Mouse (Mus musculus) embryonic facial prominence, embryonic 10.5 days (tissue): ENCODE results near the gene Ccdc148. TPM values are rescaled to one million over a fixed set of nuclear protein-coding genes. Genes with fewer than 3 reads are reported as not detected.

Experiments used
- DNase-seq: peaks from one replicate; pipeline ENCODE4 v3.0.0-alpha.2; 2017; ENCODE audit warnings: low spot score
- H3K27ac ChIP-seq: fragments of 300-500 bp; sonication (generic); replicated peaks from 2 replicates; pipeline ENCODE4 v1.5.1; 2016; ENCODE audit warnings: mild to moderate bottlenecking
- H3K27me3 ChIP-seq: fragments of 300-500 bp; sonication (generic); replicated peaks from 2 replicates; pipeline ENCODE4 v1.6.1; 2016; ENCODE audit warnings: low read depth, mild to moderate bottlenecking; ENCODE audit not compliant: poor library complexity, severe bottlenecking
- H3K36me3 ChIP-seq: fragments of 300-500 bp; sonication (generic); replicated peaks from 2 replicates; pipeline ENCODE4 v1.6.1; 2016; ENCODE audit warnings: mild to moderate bottlenecking, moderate library complexity
- H3K4me1 ChIP-seq: fragments of 300-500 bp; sonication (generic); 2 replicates; pipeline ENCODE4 v1.6.1; 2016
- H3K4me3 ChIP-seq: fragments of 300-500 bp; sonication (generic); 2 replicates; pipeline ENCODE4 v1.5.1; 2016; ENCODE audit warnings: mild to moderate bottlenecking, moderate library complexity
- H3K9me3 ChIP-seq: fragments of 300-500 bp; sonication (generic); 2 replicates; pipeline ENCODE4 v1.6.1; 2016; ENCODE audit warnings: mild to moderate bottlenecking
- WGBS: fragments of 180-500 bp; shearing (Covaris S2); methylation state at CpG from one replicate; pipeline ENCODE4 v1.1.7; 2016; 5-methylcytosine and 5-hydroxymethylcytosine counted together
- polyA plus RNA-seq: library from polyadenylated mRNA; unstranded; fragments of >200 nt; fragmentation: Nextera tagmentation; extraction: Ambion mirVana; gene quantifications from 2 replicates; pipeline ENCODE4 v1.2.1, GENCODE M21; 2016

Ccdc148 gene
- polyA plus RNA-seq, 1 experiment from 2014 or later: 0.87 TPM

- H3K4me3 ChIP-seq: no peak overlapping the region
- 73% methylated on average over 7 of the region's 7 CpGs for WGBS
- DNase-seq: no peak
- H3K27me3 ChIP-seq: 0 out of 2 replicates have a peak, but pooled peaks cover 2% of the 10 kb centered on the region
- H3K4me1 ChIP-seq: peaks cover 15% of the 10 kb centered on the region
- no peak overlapping the region for H3K27ac ChIP-seq
- H3K36me3 ChIP-seq: no peaks in the 10 kb centered on the region
- H3K9me3 ChIP-seq: no peaks in the 10 kb centered on the region
Measured at GRCm38 (mm10) chr2:58829981-58830742, 330.3 kb downstream of the Ccdc148 start.

GRCm38 (mm10) chr2:58828910-58829600 is 331.4 kb downstream of the Ccdc148 start:
- H3K36me3 ChIP-seq: no peaks in the 10 kb centered on the region
- no peak overlapping the region for H3K4me3 ChIP-seq
- WGBS: 63% methylated on average over 3 of the region's 3 CpGs
- H3K27ac ChIP-seq: no peak overlapping the region
- DNase-seq: no peak
- H3K27me3 ChIP-seq: 0 out of 2 replicates have a peak, but pooled peaks cover 2% of the 10 kb centered on the region
- H3K9me3 ChIP-seq: no peaks in the 10 kb centered on the region
- peaks cover 15% of the 10 kb centered on the region for H3K4me1 ChIP-seq

- Histone ChIP-seq H3K27me3 (no peaks in the 10 kb centered on the region), H3K4me1 (no peaks in the 10 kb centered on the region)
- DNase-seq: no peak
Measured at GRCm38 (mm10) chr2:58812941-58813340, 347.5 kb downstream of the Ccdc148 start.

GRCm38 (mm10) chr2:58799623-58800022 is 360.9 kb downstream of the Ccdc148 start:
- no peak overlapping the region for H3K4me3 ChIP-seq
- DNase-seq: no peak
- 90% methylated on average over 5 of the region's 5 CpGs for WGBS
- no peaks in the 10 kb centered on the region for H3K27me3 ChIP-seq
- H3K4me1 ChIP-seq: peaks cover 4% of the 10 kb centered on the region; the same call in 1 of the 2 replicates
- H3K36me3 ChIP-seq: no peaks in the 10 kb centered on the region
- no peaks in the 10 kb centered on the region for H3K9me3 ChIP-seq
- H3K27ac ChIP-seq: no peak overlapping the region

More at GRCm38 (mm10) chr2:58812941-58813340, 347.5 kb downstream of the Ccdc148 start:
- 78% methylated on average over 2 of the region's 2 CpGs for WGBS
- Histone ChIP-seq H3K4me3 (no peak overlapping the region), H3K36me3 (no peaks in the 10 kb centered on the region), H3K9me3 (no peaks in the 10 kb centered on the region), H3K27ac (no peak overlapping the region)

GRCm38 (mm10) chr2:58799126-58799525 is 361.4 kb downstream of the Ccdc148 start:
- Histone ChIP-seq H3K4me1 (peaks cover 4% of the 10 kb centered on the region; the same call in 1 of the 2 replicates), H3K9me3 (no peaks in the 10 kb centered on the region), H3K36me3 (no peaks in the 10 kb centered on the region), H3K27me3 (no peaks in the 10 kb centered on the region), H3K4me3 (no peak overlapping the region), H3K27ac (no peak overlapping the region)
- no peak for DNase-seq
- 90% methylated on average over 9 of the region's 9 CpGs for WGBS

- no peak for DNase-seq
- H3K27ac ChIP-seq: no peak overlapping the region
- WGBS: 49% methylated on average over 4 of the region's 4 CpGs
- no peak overlapping the region for H3K4me3 ChIP-seq
- H3K4me1 ChIP-seq: peaks cover 5% of the 10 kb centered on the region
- no peaks in the 10 kb centered on the region for H3K27me3 ChIP-seq
- H3K36me3 ChIP-seq: no peaks in the 10 kb centered on the region
- no peaks in the 10 kb centered on the region for H3K9me3 ChIP-seq
Measured at GRCm38 (mm10) chr2:58797506-58797905, 363.0 kb downstream of the Ccdc148 start.

- Histone ChIP-seq H3K4me1 (peaks cover 9% of the 10 kb centered on the region), H3K27ac (no peak overlapping the region), H3K9me3 (no peaks in the 10 kb centered on the region), H3K4me3 (no peak overlapping the region), H3K27me3 (no peaks in the 10 kb centered on the region), H3K36me3 (no peaks in the 10 kb centered on the region)
- 94% methylated on average over 5 of the region's 5 CpGs for WGBS
- DNase-seq: no peak
Measured at GRCm38 (mm10) chr2:58795432-58795831, 365.1 kb downstream of the Ccdc148 start.

- H3K27ac ChIP-seq: no peak overlapping the region
- H3K36me3 ChIP-seq: no peaks in the 10 kb centered on the region
- no peaks in the 10 kb centered on the region for H3K9me3 ChIP-seq
- DNase-seq: no peak
- H3K4me3 ChIP-seq: no peak overlapping the region
- WGBS: 85% methylated on average over 15 of the region's 15 CpGs
- H3K4me1 ChIP-seq: peaks cover 9% of the 10 kb centered on the region
- no peaks in the 10 kb centered on the region for H3K27me3 ChIP-seq
Measured at GRCm38 (mm10) chr2:58794489-58794888, 366.0 kb downstream of the Ccdc148 start.

- DNase-seq: no peak
- no peak overlapping the region for H3K4me3 ChIP-seq
- WGBS: 91% methylated on average over 4 of the region's 4 CpGs
Measured at GRCm38 (mm10) chr2:58790361-58790760, 370.1 kb downstream of the Ccdc148 start.

GRCm38 (mm10) chr2:58789934-58790333 is 370.5 kb downstream of the Ccdc148 start:
- Histone ChIP-seq H3K4me1 (peaks cover 20% of the 10 kb centered on the region), H3K27me3 (0 out of 2 replicates have a peak, but pooled peaks cover 4% of the 10 kb centered on the region), H3K36me3 (no peaks in the 10 kb centered on the region), H3K4me3 (no peak overlapping the region), H3K27ac (no peak overlapping the region), H3K9me3 (no peaks in the 10 kb centered on the region)
- DNase-seq: no peak
- WGBS: 82% methylated on average over 7 of the region's 7 CpGs

More at GRCm38 (mm10) chr2:58790361-58790760, 370.1 kb downstream of the Ccdc148 start:
- Histone ChIP-seq H3K9me3 (no peaks in the 10 kb centered on the region), H3K4me1 (peaks cover 20% of the 10 kb centered on the region), H3K27me3 (0 out of 2 replicates have a peak, but pooled peaks cover 3% of the 10 kb centered on the region), H3K27ac (no peak overlapping the region), H3K36me3 (no peaks in the 10 kb centered on the region)

- Histone ChIP-seq H3K9me3 (no peaks in the 10 kb centered on the region), H3K4me3 (no peak overlapping the region), H3K27me3 (0 out of 2 replicates have a peak, but pooled peaks cover 10% of the 10 kb centered on the region), H3K36me3 (no peaks in the 10 kb centered on the region), H3K4me1 (peaks cover 18% of the 10 kb centered on the region), H3K27ac (no peak overlapping the region)
- DNase-seq: no peak
- 58% methylated on average over 7 of the region's 7 CpGs for WGBS
Measured at GRCm38 (mm10) chr2:58787360-58787759, 373.1 kb downstream of the Ccdc148 start.

GRCm38 (mm10) chr2:58786681-58787080 is 373.8 kb downstream of the Ccdc148 start:
- no peak overlapping the region for H3K4me3 ChIP-seq
- peaks cover 15% of the 10 kb centered on the region for H3K4me1 ChIP-seq
- DNase-seq: no peak
- H3K36me3 ChIP-seq: no peaks in the 10 kb centered on the region
- no peaks in the 10 kb centered on the region for H3K9me3 ChIP-seq
- WGBS: 63% methylated on average over 8 of the region's 8 CpGs
- no peak overlapping the region for H3K27ac ChIP-seq
- 0 out of 2 replicates have a peak, but pooled peaks cover 10% of the 10 kb centered on the region for H3K27me3 ChIP-seq
